Mouse (Mus musculus) cerebral cortex, adult 2 months (tissue): ENCODE measurements around the gene Prmt3.

Source experiments
- WGBS: fragments of 180-500 bp; shearing (Covaris S2); methylation state at CpG from one replicate; pipeline ENCODE4 v1.1.7; 2018; 5-methylcytosine and 5-hydroxymethylcytosine counted together

Prmt3 gene

DNA sequence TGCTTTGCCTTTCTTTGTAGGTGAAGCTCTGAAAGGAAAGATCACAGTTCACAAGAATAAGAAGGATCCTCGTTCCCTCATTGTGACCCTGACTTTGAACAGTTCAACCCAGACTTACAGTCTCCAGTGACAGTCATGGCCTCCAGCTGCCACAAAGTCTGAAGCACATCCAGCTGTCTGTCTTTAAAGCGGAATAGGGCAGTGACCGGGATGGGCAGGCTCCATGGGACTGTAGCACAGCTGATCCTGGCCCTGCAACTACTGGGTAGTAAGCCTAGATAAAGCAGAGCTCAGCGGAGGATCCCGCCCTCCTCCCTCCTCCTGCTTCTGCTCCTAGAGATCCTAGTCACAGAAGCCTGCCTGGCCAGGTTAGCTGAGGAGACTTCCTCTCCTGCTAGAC, 79.2 kb downstream of the Prmt3 start:
- WGBS, result 92% methylated on average over 5 of the region's 5 CpGs

DNA sequence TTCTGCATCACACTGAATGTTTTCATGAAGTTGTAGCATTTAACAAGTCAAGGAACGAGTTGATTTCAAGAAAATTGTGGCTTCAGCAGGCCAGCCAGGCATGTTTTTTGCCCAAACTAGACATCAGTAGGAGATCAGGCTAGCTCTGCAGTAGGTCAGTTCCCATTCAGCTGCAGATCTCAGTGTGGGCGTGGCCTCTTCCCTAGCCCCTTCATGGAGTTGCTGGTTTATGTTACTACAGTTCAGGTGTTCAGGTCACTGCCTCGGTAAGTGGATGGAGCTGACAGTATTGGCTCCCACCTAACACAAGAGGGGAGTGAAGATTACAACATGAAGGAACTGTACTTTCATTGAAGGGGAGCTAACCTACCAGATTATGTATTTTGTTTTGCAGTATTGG, 80.1 kb downstream of the Prmt3 start:
- WGBS, result 88% methylated on average over 3 of the region's 3 CpGs

DNA sequence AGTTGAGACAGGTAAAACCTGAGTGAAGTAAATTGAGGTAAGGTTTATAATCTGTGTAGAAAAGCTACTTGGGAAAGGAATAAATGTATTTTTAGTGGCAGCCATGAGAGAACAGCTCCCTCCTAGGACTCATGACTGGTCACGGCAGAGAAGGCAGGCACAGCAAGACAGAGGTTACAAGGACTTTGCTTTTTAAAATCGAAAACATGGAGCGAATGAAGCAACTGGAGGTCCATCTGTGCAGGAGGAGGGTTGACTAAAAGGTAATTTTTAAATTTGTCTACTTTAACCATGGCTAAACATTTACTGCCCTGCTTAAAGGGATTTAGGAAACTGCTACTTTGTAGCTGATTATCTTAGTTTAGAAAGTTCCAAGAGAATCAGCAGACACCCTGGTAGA, 81.7 kb downstream of the Prmt3 start:
- 96% methylated on average over 3 of the region's 3 CpGs for WGBS

DNA sequence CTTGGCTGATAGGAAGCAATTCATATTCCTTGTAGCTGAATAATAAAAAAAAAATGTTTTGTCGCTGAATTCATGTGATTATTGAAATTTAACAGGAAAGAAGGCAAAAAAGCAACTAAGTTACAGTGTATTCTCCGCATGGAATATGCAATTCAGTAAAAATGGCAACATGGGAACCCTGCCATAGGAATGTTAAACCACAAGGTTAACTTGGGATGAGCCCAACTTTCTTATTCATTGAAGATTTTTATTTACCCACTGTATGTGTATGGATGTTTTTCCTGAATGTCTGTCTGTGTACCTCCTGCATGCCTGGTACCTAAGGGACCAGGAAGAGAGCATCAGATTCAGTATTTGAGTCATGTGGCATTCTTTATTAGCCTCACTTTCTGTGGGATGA, 83.0 kb downstream of the Prmt3 start:
- WGBS, result 94% methylated on average over 2 of the region's 2 CpGs

DNA sequence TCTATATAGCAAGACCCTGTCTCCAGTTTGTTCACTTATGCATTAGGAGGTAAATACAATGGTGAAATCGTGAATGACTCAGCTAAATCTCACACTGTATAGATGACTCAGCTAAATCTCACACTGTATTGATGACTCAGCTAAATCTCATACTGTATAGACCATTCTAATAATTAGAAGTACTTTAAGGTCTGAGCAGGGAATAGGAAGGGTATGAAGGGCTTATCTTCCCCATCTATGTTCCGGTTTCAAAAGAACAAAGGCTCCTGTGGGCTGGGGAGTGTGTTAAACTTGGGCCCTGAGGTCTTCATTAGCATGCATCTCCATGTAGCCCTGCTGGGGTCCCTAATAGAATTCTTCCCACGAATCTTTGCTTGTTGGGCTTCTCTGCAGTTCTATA, 85.6 kb downstream of the Prmt3 start:
- WGBS, result 70% methylated on average over 3 of the region's 3 CpGs

DNA sequence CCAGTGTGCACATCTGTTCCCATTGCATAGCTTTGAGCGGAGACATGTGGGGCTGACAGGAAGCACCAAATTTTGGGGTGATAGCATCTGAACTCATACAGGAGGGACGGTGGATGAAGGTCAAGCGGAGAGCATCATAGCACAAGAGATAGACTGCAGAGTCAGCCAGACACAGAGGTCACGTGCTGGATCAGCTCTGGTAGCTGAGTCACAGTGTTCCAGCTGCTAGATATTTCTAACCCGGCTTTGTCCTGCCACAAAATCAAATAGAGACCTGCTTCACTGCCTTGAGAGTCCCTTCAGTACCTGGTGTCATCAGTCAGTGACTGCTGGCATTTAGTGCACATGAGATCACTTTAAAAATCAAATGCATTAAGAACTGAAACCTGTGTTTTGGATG, 91.5 kb downstream of the Prmt3 start:
- WGBS, result 84% methylated on average over 5 of the region's 5 CpGs

DNA sequence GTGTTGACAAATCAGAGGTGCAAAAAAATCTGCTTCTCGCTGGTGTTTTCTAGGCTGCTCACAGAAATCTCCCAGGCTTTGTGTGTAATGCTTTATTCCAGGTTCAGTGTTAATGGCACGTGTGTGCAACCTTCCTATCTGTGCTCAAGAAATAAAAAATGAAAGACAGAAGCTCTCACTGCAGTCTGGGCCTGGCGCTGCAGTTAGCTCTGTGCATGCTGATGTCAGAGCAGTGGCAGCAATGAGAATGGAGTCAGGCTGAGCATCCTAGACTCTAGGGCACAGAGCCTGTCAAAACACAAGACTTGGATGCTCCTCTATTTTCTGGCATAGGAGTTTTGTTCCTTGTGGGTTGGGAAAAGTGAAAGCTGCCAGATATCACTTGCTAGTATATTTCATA, 92.1 kb downstream of the Prmt3 start:
- 49% methylated on average over 3 of the region's 3 CpGs for WGBS

DNA sequence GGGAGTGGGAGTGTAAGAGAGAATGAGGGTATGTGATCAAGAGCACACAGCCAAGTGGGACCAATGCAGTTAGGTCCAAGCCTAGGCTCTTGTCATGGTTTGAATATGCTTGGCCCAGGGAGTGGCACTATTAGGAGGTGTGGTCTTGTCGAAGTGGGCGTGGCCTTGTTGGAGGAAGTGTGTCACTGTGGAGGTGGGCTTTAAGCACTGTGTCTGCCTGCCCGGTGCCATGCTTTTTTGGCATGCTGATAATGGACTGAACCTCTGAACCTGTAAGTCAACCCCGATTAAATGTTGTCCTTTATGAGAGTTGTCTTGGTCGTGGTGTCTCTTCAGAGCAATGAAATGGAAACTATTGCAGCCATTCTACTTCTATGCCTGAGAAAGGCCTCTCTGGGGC, 99.2 kb downstream of the Prmt3 start:
- 82% methylated on average over 5 of the region's 5 CpGs for whole genome bisulfite sequencing

DNA sequence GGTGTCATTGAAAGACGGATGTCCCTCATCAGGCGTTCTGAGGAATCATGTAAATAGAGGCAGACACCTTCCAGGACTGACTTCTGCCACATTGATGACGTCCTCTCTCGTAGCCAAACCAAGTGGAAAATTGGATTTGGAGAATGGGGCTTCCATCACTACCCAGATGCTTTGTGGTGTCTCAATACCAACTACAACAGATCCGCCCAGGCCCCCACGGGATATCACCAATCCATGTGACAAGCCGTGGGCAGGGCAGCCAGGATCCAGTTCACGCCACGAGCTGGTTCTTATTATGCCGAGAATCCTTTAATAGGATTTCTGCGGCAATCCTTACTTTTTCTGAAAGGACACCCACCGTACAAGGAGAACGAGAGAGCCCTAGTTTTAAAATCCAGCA, 100.9 kb downstream of the Prmt3 start:
- 44% methylated on average over 13 of the region's 13 CpGs for WGBS

DNA sequence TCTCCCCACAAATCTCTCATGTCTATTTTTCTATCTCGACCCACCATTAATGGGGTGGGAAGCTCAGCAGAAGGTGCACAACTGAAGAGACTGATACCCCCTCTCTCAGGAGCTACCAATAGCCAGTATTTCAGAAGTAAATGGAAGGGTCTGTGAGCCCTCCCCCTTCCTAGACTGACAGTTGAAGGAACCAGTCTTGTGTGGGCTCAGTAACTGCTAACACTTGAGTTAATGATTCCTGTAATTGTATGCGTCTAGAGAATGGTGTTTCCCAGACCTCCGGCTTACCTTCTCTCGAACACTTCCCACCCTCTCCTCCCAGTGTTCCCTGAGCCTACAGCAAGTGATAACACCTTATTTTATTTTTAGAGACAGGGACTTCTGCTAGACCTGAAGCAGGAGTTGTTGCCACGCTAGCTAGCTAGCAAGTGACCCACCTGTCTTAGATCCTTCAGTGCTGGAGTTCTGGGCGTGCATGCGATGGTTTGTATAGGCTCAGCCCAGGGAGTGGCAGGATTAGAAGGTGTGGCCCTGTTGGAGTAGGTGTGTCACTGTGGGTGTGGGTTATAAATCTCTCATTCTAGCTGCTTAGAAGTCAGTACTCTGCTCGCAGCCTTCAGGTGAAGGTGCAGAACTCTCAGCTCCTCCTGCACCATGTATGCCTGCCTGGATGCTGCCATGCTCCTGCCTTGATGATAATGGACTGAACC, 102.0 kb downstream of the Prmt3 start:
- WGBS, result 86% methylated on average over 8 of the region's 8 CpGs

DNA sequence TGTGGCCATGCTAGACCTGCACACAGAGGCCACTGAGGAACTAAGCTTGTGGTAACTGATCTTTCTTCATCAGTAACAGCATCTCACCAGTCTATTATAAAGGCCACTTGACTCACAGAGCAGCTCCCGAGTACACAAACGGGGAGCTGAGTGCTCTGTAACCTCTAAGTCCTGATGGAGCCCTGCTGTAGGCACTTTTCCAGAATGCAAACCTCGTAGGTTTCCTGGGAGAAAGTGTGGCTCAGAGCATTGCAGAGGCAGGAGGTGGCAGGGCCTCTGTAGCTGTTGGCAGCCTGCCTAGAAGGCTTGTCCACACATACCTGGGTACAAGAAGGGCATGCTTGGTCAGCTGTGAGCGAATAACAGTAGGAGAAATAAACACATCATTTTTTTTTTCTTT, 104.1 kb downstream of the Prmt3 start:
- 23% methylated on average over 4 of the region's 4 CpGs for WGBS

DNA sequence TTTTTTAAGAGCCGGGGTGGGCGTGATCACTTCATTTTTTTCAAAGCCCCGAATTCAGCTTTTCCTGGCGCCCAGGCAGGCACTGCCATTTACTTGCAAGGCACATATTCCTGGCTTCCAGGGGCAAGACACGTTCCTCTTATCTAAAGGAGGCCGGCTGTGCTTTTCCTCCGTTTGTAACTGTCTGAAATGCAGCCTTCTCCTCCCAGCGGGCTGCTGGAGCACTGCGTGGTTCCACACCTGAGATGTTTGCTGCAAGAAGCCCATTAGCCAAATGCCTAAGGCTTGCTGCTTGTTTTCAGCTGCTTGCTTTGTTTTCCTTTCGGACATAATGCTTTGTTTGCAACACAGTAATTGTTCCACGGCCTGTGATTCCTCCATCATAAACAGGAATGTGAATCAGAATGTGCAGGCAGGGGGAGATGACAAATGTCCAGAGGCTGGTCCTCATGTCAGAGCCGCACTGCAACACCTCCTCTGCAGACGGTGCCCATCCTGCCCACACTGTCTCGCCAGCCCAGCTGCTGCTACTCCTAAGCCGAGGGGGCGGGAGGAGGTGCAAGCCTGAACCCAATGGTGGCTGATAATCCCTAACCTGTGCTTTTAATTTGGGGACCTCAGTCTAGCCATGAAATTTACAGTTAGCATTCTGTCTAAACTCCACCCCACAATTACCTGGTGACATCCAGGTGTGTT, 104.7 kb downstream of the Prmt3 start:
- 15% methylated on average over 16 of the region's 16 CpGs for WGBS

DNA sequence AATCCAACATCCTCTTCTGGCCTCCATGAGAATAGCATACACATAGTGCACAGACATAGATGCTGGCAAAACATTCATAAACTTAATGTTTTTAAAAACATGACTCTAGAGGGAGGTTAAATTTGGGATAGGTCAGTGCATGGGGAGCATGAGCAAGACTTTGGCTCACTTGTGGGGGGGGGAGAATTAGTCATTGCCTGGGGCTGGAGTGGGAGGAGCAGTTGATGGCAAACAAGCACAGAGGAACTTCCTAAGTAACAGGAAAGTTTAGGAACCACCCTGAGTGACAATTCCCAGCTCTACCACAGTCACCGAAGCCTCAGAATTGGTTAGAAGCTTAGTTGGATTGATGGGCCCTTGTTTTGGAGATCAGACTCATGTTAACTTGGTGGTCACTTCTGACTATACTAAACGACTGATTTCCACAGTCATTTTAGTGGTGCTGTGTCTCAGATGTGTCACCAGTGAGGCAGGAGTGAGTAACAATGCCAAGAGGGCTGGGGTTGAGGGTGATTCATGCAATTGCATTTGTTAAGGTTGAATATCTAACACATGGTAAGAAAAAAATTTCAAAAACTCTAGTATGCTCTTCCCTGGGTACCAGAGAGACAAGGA, 109.7 kb downstream of the Prmt3 start:
- WGBS, result 80% methylated on average over 2 of the region's 2 CpGs

DNA sequence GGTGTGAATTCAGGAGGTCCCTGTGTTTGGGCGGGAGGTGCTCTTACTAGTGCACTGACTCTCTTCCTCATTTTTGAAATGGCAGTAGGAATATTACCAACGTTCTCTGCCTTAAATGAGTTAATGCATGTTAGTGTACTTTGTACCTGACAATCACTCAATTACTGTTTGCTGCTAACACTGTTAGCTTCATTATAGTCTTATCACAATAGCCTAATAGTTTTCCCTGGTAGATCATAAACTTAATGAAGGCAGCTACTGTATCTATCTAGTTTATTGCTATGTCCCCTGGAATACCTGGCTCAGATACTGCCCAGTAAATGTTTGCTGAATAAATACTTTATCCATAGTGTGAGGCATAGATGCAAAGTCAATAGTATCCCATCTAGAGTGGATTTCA, 116.6 kb downstream of the Prmt3 start:
- WGBS, result 75% methylated on average over 2 of the region's 2 CpGs

DNA sequence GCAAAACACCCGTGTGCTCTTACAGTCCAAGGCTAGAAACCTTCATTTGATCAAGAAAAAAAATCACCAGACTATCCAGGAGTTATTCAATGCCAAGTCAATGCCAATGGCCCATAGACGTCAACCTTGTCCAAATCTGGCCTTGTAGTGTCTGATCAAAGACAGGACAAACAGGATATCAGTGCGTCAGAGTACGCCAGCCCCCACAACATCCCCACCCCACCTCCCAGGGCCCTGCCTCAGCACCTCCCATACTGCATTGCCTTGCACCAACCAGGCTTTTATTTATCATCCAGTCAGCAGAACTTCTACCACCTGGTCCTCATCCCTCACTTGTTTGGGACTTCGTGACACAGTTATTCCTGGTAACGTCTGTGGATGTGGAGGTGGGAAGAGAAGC, 117.2 kb downstream of the Prmt3 start:
- WGBS, result 69% methylated on average over 6 of the region's 6 CpGs

DNA sequence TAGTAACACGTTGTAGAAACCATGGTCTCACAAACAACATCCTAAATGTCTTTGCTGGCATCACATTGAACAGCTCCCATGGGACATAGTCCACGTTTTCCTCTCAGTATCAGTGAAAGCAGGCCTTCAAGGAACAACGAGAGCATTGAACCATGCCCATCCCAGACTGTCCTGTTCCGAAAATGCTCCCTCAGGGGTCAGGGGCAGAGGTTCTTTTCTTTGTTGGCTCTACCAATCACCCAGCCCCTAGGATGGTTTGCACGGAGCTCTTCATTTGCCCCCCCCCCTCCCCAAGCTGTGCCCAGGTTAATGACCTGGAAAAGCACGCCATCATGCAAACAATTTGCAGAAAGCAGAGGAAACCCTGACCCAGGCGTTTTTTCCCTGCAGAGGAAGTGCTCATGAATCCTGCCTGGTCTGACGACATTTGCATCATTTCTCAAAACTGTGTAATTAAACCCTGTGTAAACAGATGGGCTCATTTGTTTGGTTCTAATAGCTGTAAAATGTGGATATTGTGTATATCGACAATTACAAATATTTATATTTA, 123.9 kb downstream of the Prmt3 start:
- 49% methylated on average over 9 of the region's 9 CpGs for WGBS

DNA sequence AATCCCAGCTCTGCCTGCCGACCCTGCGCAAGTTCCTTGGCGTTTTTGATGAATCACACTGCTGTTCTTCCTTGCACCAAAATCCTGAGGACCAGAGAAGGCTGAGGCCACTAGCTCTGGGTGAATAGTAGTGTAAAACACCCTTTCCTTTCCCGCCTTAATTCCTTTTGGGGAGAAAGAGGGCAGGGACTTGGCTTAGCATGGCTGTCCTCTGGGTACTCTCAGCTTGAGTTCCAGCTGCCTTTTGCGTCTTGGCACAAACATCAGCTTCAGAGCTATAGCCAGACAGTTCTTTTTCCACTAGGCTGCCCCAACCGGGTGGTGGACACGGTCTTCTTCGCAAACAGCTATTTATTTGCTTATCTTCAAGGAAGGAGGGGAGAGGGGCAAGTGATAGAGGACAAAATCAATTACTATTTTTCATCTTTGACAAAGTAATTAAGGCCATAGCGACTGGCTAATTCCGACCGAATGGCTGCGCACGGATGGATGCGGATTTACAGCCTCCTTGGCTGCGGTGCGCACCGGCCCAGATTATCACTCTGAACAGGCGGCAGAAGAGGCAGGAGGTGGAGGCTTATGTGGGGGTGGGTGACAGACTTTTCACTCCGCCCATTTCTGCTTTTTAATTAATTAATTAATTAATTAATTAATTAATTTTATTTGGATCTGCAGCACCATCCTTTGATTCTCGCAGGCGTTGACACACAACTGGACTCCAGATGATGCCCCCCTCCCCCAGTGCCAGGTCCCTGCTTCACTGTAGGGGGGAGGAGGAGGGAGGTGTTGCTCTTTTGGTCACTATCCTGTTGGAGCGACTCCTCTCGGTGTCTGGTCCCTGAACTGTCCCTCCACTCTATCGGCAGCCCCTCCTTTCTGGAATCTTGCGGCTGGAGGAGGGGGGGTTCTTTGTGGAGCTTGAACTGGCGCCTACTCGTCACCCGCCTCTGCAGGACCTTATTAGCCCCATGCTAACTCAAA, 129.3 kb downstream of the Prmt3 start:
- WGBS, result 5% methylated on average over 28 of the region's 28 CpGs
